Mouse (Mus musculus) telencephalon, adult 2 months (tissue): ENCODE measurements around the gene Fbxw18.
"Not testable (repeated sequence)": the region's sequence is repeated elsewhere in the genome, so short reads cannot be mapped to it uniquely, and the experiment has no call there.

ENCODE experiments used
- DNase-seq: peaks from one replicate; pipeline ENCODE4 v3.0.0-alpha.2; 2011; ENCODE audit warnings: low read depth, low spot score

Gene Fbxw18

GRCm38 (mm10) chr9:109702600-109702999 is at the start of gene Fbxw18:
Gene Fbxw18 (minus strand): TSS chr9:109702700.
- DNase-seq, result not testable (repeated sequence)

- DNase-seq, result not testable (repeated sequence)
Measured at GRCm38 (mm10) chr9:109745989-109746388, 43.5 kb upstream of the Fbxw18 start, which contains the start of gene Fbxw26. Gene Fbxw26 (minus strand): TSS chr9:109746089.

GRCm38 (mm10) chr9:109685299-109685698 is 17.2 kb downstream of the Fbxw18 start:
- DNase-seq, result no peak

- DNase-seq, result not testable (repeated sequence)
Measured at GRCm38 (mm10) chr9:109664552-109664951, 37.9 kb downstream of the Fbxw18 start, which contains the start of gene Fbxw25. Gene Fbxw25 (minus strand): TSS chr9:109664652.
